In genomic region chr17:67087585-67087984, GRCm38 (mm10) we compare ENCODE assay signal across 11 mouse cellular contexts.
DNase-seq lines count a peak whose midpoint lies in the region; ATAC-seq lines count a peak whose summit lies in the region.
"Had no signal": no experiment of that assay in that cellular context is flagged by ENCODE, and none has a peak within 500 bp of the region (broad histone marks: within the 10 kb centered on the region; RNA-seq: fewer than 3 reads in every experiment).

No protein-coding gene starts in this region.

- no peak for ATAC-seq in hindbrain, embryonic 14.5 days (ENCODE audit: low FRiP score)
- ATAC-seq: forebrain, embryonic 13.5 days had no signal

- no peak overlapping the region for H3K4me2 ChIP-seq in hindbrain, embryonic 14.5 days (replicated peaks)
- H3K4me2 ChIP-seq: forebrain, embryonic 13.5 days; neural tube, embryonic 12.5 days had no signal

- no peaks in the 10 kb centered on the region for H3K27me3 ChIP-seq in hindbrain, embryonic 10.5 days (ENCODE audit: insufficient read depth, poor library complexity, severe bottlenecking)
- H3K27me3 ChIP-seq in hindbrain, embryonic 14.5 days (ENCODE audit: control insufficient read depth, insufficient read depth, low read length), result no peaks in the 10 kb centered on the region
- H3K27me3 ChIP-seq: forebrain, embryonic 13.5 days; neural tube, embryonic 12.5 days had no signal

- H3K9me3 ChIP-seq in hindbrain, embryonic 10.5 days, result no peaks in the 10 kb centered on the region
- H3K9me3 ChIP-seq in hindbrain, embryonic 14.5 days (ENCODE audit: control insufficient read depth, low read length), result no peaks in the 10 kb centered on the region
- H3K9me3 ChIP-seq: forebrain, embryonic 13.5 days; neural tube, embryonic 12.5 days had no signal

- WGBS in hindbrain, embryonic 10.5 days, result 63% methylated on average over 5 of the region's 5 CpGs
- WGBS in hindbrain, embryonic 14.5 days, result 64% methylated on average over 5 of the region's 5 CpGs

- H3K9ac ChIP-seq in hindbrain, embryonic 14.5 days, result no peak overlapping the region
- H3K9ac ChIP-seq: forebrain, embryonic 13.5 days; neural tube, embryonic 12.5 days had no signal

- H3K4me1 ChIP-seq in hindbrain, embryonic 10.5 days (replicated peaks), result no peaks in the 10 kb centered on the region
- peaks cover 9% of the 10 kb centered on the region for H3K4me1 ChIP-seq in hindbrain, embryonic 14.5 days (replicated peaks; ENCODE audit: control insufficient read depth, insufficient read depth, low read length)
- H3K4me1 ChIP-seq: neural tube, embryonic 12.5 days had no signal

- DNase-seq in hindbrain, embryonic 10.5 days (ENCODE audit: low spot score), result peak; percentile 6
- no peak for DNase-seq in hindbrain, embryonic 14.5 days (ENCODE audit: low spot score)
- DNase-seq in lung, adult 18-20 months, result peak; percentile 10 to 14
- DNase-seq in lung, postnatal 25 days (ENCODE audit: low spot score), result no peak
- DNase-seq in embryo, embryonic 9.5 days (ENCODE audit: extremely low spot score), result peak; percentile 14
- DNase-seq in thymus, postnatal 0 days (ENCODE audit: low spot score), result peak; percentile 12
- DNase-seq in MN1 (ENCODE audit: low spot score), result no peak
- no peak for DNase-seq in urinary bladder, postnatal 14 days (ENCODE audit: low spot score)

- no peak overlapping the region for H3K4me3 ChIP-seq in hindbrain, embryonic 10.5 days
- H3K4me3 ChIP-seq in hindbrain, embryonic 14.5 days (replicated peaks; ENCODE audit: low read length), result no peak overlapping the region
- H3K4me3 ChIP-seq: forebrain, embryonic 13.5 days; neural tube, embryonic 12.5 days had no signal

- H3K36me3 ChIP-seq in hindbrain, embryonic 10.5 days, result no peaks in the 10 kb centered on the region
- H3K36me3 ChIP-seq in hindbrain, embryonic 14.5 days (replicated peaks; ENCODE audit: control insufficient read depth, insufficient read depth), result no peaks in the 10 kb centered on the region
- H3K36me3 ChIP-seq: G1E; neural tube, embryonic 12.5 days had no signal

- no peak overlapping the region for H3K27ac ChIP-seq in hindbrain, embryonic 10.5 days
- H3K27ac ChIP-seq in hindbrain, embryonic 14.5 days, result no peak overlapping the region
- H3K27ac ChIP-seq: forebrain, embryonic 13.5 days; neural tube, embryonic 12.5 days had no signal

Comparison
In these comparisons a context has a peak if more than half of its experiments do, and no peak if none do; other contexts are left out.
1. DNase-seq: peak in hindbrain, embryonic 10.5 days (single experiment), lung, adult 18-20 months (2 of 2), embryo, embryonic 9.5 days (single experiment) and thymus, postnatal 0 days (single experiment); none in hindbrain, embryonic 14.5 days (single experiment), lung, postnatal 25 days (single experiment), MN1 (single experiment) and urinary bladder, postnatal 14 days (single experiment).